Mouse (Mus musculus): ENCODE results near the gene Pi4ka. TPM values are rescaled to one million over a fixed set of nuclear protein-coding genes. Genes with fewer than 3 reads are reported as not detected.

Gene Pi4ka
- polyA plus RNA-seq, 1 experiment from 2014 or later, result 39.7 TPM

GRCm38 (mm10) chr16:17291016-17291415, 115.1 kb downstream of the Pi4ka start:
- Histone ChIP-seq H3K4me1 (no peaks in the 10 kb centered on the region), H3K36me3 (peaks cover 48% of the 10 kb centered on the region), H3K9me3 (replicated peaks) (no peaks in the 10 kb centered on the region), H3K4me3 (replicated peaks) (no peak overlapping the region), H3K9ac (no peak overlapping the region), H3K27me3 (no peaks in the 10 kb centered on the region), H3K4me2 (no peak overlapping the region), H3K27ac (no peak overlapping the region)
- no peak for ATAC-seq (replicated peaks; ENCODE audit: low FRiP score)
- WGBS, result 89% methylated on average over 2 of the region's 2 CpGs

- no peaks in the 10 kb centered on the region for H3K4me1 ChIP-seq
- no peak overlapping the region for H3K9ac ChIP-seq
- H3K9me3 ChIP-seq (replicated peaks), result no peaks in the 10 kb centered on the region
- no peak overlapping the region for H3K4me2 ChIP-seq
- H3K4me3 ChIP-seq (replicated peaks), result no peak overlapping the region
- H3K27me3 ChIP-seq, result no peaks in the 10 kb centered on the region
- no peak for ATAC-seq (replicated peaks; ENCODE audit: low FRiP score)
- no peak overlapping the region for H3K27ac ChIP-seq
- 92% methylated on average over 2 of the region's 2 CpGs for WGBS
- H3K36me3 ChIP-seq, result peaks cover 65% of the 10 kb centered on the region
Observed at GRCm38 (mm10) chr16:17287103-17287502, 119.0 kb downstream of the Pi4ka start.

GRCm38 (mm10) chr16:17283151-17283550, 123.0 kb downstream of the Pi4ka start:
- no peak overlapping the region for H3K9ac ChIP-seq
- no peak for ATAC-seq (replicated peaks; ENCODE audit: low FRiP score)
- peaks cover 13% of the 10 kb centered on the region for H3K27me3 ChIP-seq
- peaks cover 2% of the 10 kb centered on the region for H3K4me1 ChIP-seq
- H3K4me3 ChIP-seq (replicated peaks), result no peak overlapping the region
- no peaks in the 10 kb centered on the region for H3K9me3 ChIP-seq (replicated peaks)
- peaks cover 77% of the 10 kb centered on the region for H3K36me3 ChIP-seq
- H3K4me2 ChIP-seq, result no peak overlapping the region
- H3K27ac ChIP-seq, result no peak overlapping the region
- WGBS, result 76% methylated on average over 6 of the region's 6 CpGs

- Histone ChIP-seq H3K27me3 (peaks cover 29% of the 10 kb centered on the region), H3K4me1 (peaks cover 22% of the 10 kb centered on the region), H3K9me3 (replicated peaks) (no peaks in the 10 kb centered on the region), H3K4me3 (replicated peaks) (no peak overlapping the region), H3K4me2 (no peak overlapping the region), H3K36me3 (peaks cover 61% of the 10 kb centered on the region), H3K27ac (no peak overlapping the region), H3K9ac (no peak overlapping the region)
- ATAC-seq (replicated peaks; ENCODE audit: low FRiP score), result no peak
- WGBS, result 92% methylated on average over 11 of the region's 11 CpGs
Observed at GRCm38 (mm10) chr16:17280471-17280870, 125.6 kb downstream of the Pi4ka start.

GRCm38 (mm10) chr16:17277342-17278211, 128.5 kb downstream of the Pi4ka start:
- H3K4me1 ChIP-seq, result peaks cover 22% of the 10 kb centered on the region
- H3K9me3 ChIP-seq (replicated peaks), result no peaks in the 10 kb centered on the region
- H3K27ac ChIP-seq, result no peak overlapping the region
- H3K36me3 ChIP-seq, result peaks cover 32% of the 10 kb centered on the region
- peak overlapping the region; percentile 51 for H3K9ac ChIP-seq
- peak; percentile 31; the same call in 1 of the 2 replicates for ATAC-seq (replicated peaks; ENCODE audit: low FRiP score)
- 4% methylated on average over 61 of the region's 61 CpGs for WGBS
- H3K4me2 ChIP-seq, result peak overlapping the region; percentile 95
- H3K4me3 ChIP-seq (replicated peaks), result peak overlapping the region; percentile 69
- H3K27me3 ChIP-seq, result peaks cover 29% of the 10 kb centered on the region

- WGBS, result under 1% methylated on average over 62 of the region's 62 CpGs
- peak; percentile 89 for ATAC-seq (replicated peaks; ENCODE audit: low FRiP score)
- Histone ChIP-seq H3K9ac (peak overlapping the region; percentile 51), H3K27ac (peak overlapping the region; percentile 95), H3K4me3 (replicated peaks) (peak overlapping the region; percentile 69), H3K4me1 (peaks cover 22% of the 10 kb centered on the region), H3K27me3 (peaks cover 29% of the 10 kb centered on the region), H3K36me3 (peaks cover 21% of the 10 kb centered on the region), H3K9me3 (replicated peaks) (no peaks in the 10 kb centered on the region), H3K4me2 (peak overlapping the region; percentile 95)
Observed at GRCm38 (mm10) chr16:17276164-17277151, 129.7 kb downstream of the Pi4ka start.

- peaks cover 13% of the 10 kb centered on the region; the same call in 1 of the 2 replicates for H3K36me3 ChIP-seq
- H3K27ac ChIP-seq, result peak within 1 kb of the TSS; percentile 95
- no peaks in the 10 kb centered on the region for H3K9me3 ChIP-seq (replicated peaks)
- 58% methylated on average over 7 of the region's 7 CpGs for WGBS
- peaks cover 22% of the 10 kb centered on the region for H3K4me1 ChIP-seq
- H3K4me3 ChIP-seq (replicated peaks), result peak within 1 kb of the TSS; percentile 69
- peaks cover 29% of the 10 kb centered on the region for H3K27me3 ChIP-seq
- ATAC-seq (replicated peaks; ENCODE audit: low FRiP score), result no peak
- H3K4me2 ChIP-seq, result peak within 1 kb of the TSS; percentile 95
- peak within 1 kb of the TSS; percentile 51 for H3K9ac ChIP-seq
Observed at GRCm38 (mm10) chr16:17275721-17276120, 130.4 kb downstream of the Pi4ka start, which contains the start of gene Tmem191c. Gene Tmem191c (plus strand): TSS chr16:17276077.

GRCm38 (mm10) chr16:17271856-17272255, 134.3 kb downstream of the Pi4ka start:
- no peak for ATAC-seq (replicated peaks; ENCODE audit: low FRiP score)
- WGBS, result 77% methylated on average over 6 of the region's 6 CpGs
- Histone ChIP-seq H3K27me3 (peaks cover 3% of the 10 kb centered on the region), H3K9me3 (replicated peaks) (no peaks in the 10 kb centered on the region), H3K4me2 (no peak overlapping the region), H3K4me1 (peaks cover 7% of the 10 kb centered on the region), H3K9ac (no peak overlapping the region), H3K4me3 (replicated peaks) (no peak overlapping the region), H3K36me3 (no peaks in the 10 kb centered on the region), H3K27ac (no peak overlapping the region)

- Histone ChIP-seq H3K9ac (no peak overlapping the region), H3K27ac (no peak overlapping the region), H3K4me2 (no peak overlapping the region), H3K4me3 (replicated peaks) (no peak overlapping the region), H3K36me3 (no peaks in the 10 kb centered on the region), H3K4me1 (no peaks in the 10 kb centered on the region), H3K27me3 (no peaks in the 10 kb centered on the region), H3K9me3 (replicated peaks) (no peaks in the 10 kb centered on the region)
- ATAC-seq (replicated peaks; ENCODE audit: low FRiP score), result no peak
- WGBS, result 78% methylated on average over 4 of the region's 4 CpGs
Observed at GRCm38 (mm10) chr16:17271124-17271523, 135.0 kb downstream of the Pi4ka start.

GRCm38 (mm10) chr16:17269872-17270271, 136.2 kb downstream of the Pi4ka start:
- Histone ChIP-seq H3K27ac (no peak overlapping the region), H3K4me1 (no peaks in the 10 kb centered on the region), H3K4me2 (no peak overlapping the region), H3K27me3 (no peaks in the 10 kb centered on the region), H3K4me3 (replicated peaks) (no peak overlapping the region), H3K9ac (no peak overlapping the region), H3K36me3 (no peaks in the 10 kb centered on the region), H3K9me3 (replicated peaks) (no peaks in the 10 kb centered on the region)
- 86% methylated on average over 5 of the region's 5 CpGs for WGBS
- no peak for ATAC-seq (replicated peaks; ENCODE audit: low FRiP score)

GRCm38 (mm10) chr16:17267937-17268336, 138.2 kb downstream of the Pi4ka start:
- 0 out of 2 replicates have a peak, but pooled peaks have one; percentile 33 for ATAC-seq (replicated peaks; ENCODE audit: low FRiP score)
- Histone ChIP-seq H3K9me3 (replicated peaks) (no peaks in the 10 kb centered on the region), H3K27me3 (no peaks in the 10 kb centered on the region), H3K36me3 (no peaks in the 10 kb centered on the region), H3K4me3 (replicated peaks) (no peak overlapping the region), H3K4me2 (no peak overlapping the region), H3K4me1 (no peaks in the 10 kb centered on the region), H3K27ac (no peak overlapping the region), H3K9ac (no peak overlapping the region)
- 69% methylated on average over 5 of the region's 5 CpGs for WGBS

All from kidney, embryonic 15.5 days (tissue).